Comparison of ENCODE assay signal across 8 mouse cellular contexts in genomic region chr6:128838342-128839265, GRCm38 (mm10). TPM values are rescaled to one million over a fixed set of nuclear protein-coding genes. Genes with fewer than 3 reads are reported as not detected.
A peak's percentile ranks its signal among the peaks of the same experiment; 100 is the strongest.
DNase-seq lines count a peak whose midpoint lies in the region; ATAC-seq lines count a peak whose summit lies in the region.

No protein-coding gene starts in this region.

- peak; percentile 70 for ATAC-seq in hindbrain, embryonic 16.5 days

- no peaks in the 10 kb centered on the region for H3K36me3 ChIP-seq in hindbrain, embryonic 16.5 days (ENCODE audit: control insufficient read depth, insufficient read depth, low read length)

- H3K27ac ChIP-seq in hindbrain, embryonic 16.5 days (ENCODE audit: low read depth, low read length), result peak overlapping the region; percentile 87

- peak overlapping the region; percentile 85 for H3K4me2 ChIP-seq in hindbrain, embryonic 16.5 days (ENCODE audit: low read length)

- peak; percentile 92 for DNase-seq in ZHBTc4 (ENCODE audit: low read depth, low spot score)
- DNase-seq in cerebellum, postnatal 36 days, result peak; percentile 77 to 86
- DNase-seq in frontal cortex, postnatal 36 days (ENCODE audit: low spot score in 2 of 2), result peak; percentile 95 to 96
- peak; percentile 85 to 89 for DNase-seq in left cerebral cortex, adult 18-20 months (ENCODE audit: low spot score in 2 of 2)
- peak; percentile 92 to 93 for DNase-seq in lung, postnatal 4 days
- DNase-seq in right cerebral cortex, adult 18-20 months, result peak; percentile 90
- DNase-seq in urinary bladder, adult 2 months (ENCODE audit: low spot score), result peak; percentile 91

- peaks cover 8% of the 10 kb centered on the region; the same call in 1 of the 2 replicates for H3K4me1 ChIP-seq in hindbrain, embryonic 16.5 days (ENCODE audit: control insufficient read depth, insufficient read depth, low read depth, low read length)

- H3K27me3 ChIP-seq in hindbrain, embryonic 16.5 days (replicated peaks; ENCODE audit: control insufficient read depth, insufficient read depth, low read length), result no peaks in the 10 kb centered on the region

- H3K4me3 ChIP-seq in hindbrain, embryonic 16.5 days (ENCODE audit: low read length), result peak overlapping the region; percentile 62

- H3K9ac ChIP-seq in hindbrain, embryonic 16.5 days (ENCODE audit: low read depth, low read length), result peak overlapping the region; percentile 74

- under 1% methylated on average over 49 of the region's 49 CpGs for WGBS in hindbrain, embryonic 16.5 days

- no peaks in the 10 kb centered on the region for H3K9me3 ChIP-seq in hindbrain, embryonic 16.5 days (ENCODE audit: control insufficient read depth, low read length)

RNA-seq across cellular contexts. Expression of gene Klrb1b, which starts 12.5 kb away (rescaled TPM):
- not detected in 2 replicates for polyA plus RNA-seq in hindbrain, embryonic 16.5 days (2015; fragmentation: Nextera tagmentation; extraction: Ambion mirVana)
- total RNA-seq in left cerebral cortex, adult 18-20 months (2021), result not detected
- 0.92 and 0.93 TPM in 2 replicates for polyA plus RNA-seq in urinary bladder, adult 2 months (2012; rRNA removed)

RNA-seq across cellular contexts. Expression of gene Gm44511, which starts 12.5 kb away (rescaled TPM):
- not detected in 2 replicates for polyA plus RNA-seq in hindbrain, embryonic 16.5 days (2015; fragmentation: Nextera tagmentation; extraction: Ambion mirVana)
- not detected for total RNA-seq in left cerebral cortex, adult 18-20 months (2021)
- polyA plus RNA-seq in urinary bladder, adult 2 months (2012; rRNA removed), result 0.23 and 0.43 TPM in 2 replicates

RNA-seq across cellular contexts. Expression of gene Clec2i, which starts 48.8 kb away (rescaled TPM):
- not detected in 2 replicates for polyA plus RNA-seq in hindbrain, embryonic 16.5 days (2015; fragmentation: Nextera tagmentation; extraction: Ambion mirVana)
- total RNA-seq in left cerebral cortex, adult 18-20 months (2021), result not detected
- polyA plus RNA-seq in urinary bladder, adult 2 months (2012; rRNA removed), result 0.86 and 1.0 TPM in 2 replicates

RNA-seq across cellular contexts. Expression of gene Klrb1c, which starts 49.6 kb away (rescaled TPM):
- 0.11 and 0.15 TPM in 2 replicates for polyA plus RNA-seq in hindbrain, embryonic 16.5 days (2015; fragmentation: Nextera tagmentation; extraction: Ambion mirVana)
- not detected for total RNA-seq in left cerebral cortex, adult 18-20 months (2021)
- 1.1 TPM in 2 replicates for polyA plus RNA-seq in urinary bladder, adult 2 months (2012; rRNA removed)

RNA-seq across cellular contexts. Expression of gene BC035044, which starts 52.3 kb away (rescaled TPM):
- 0.49 and 0.72 TPM in 2 replicates for polyA plus RNA-seq in hindbrain, embryonic 16.5 days (2015; fragmentation: Nextera tagmentation; extraction: Ambion mirVana)
- total RNA-seq in left cerebral cortex, adult 18-20 months (2021), result 1 to 10 TPM; 1.1 to 1.9 TPM
- polyA plus RNA-seq in urinary bladder, adult 2 months (2012; rRNA removed), result 3.2 and 3.4 TPM in 2 replicates

Comparison
In these comparisons a context has a peak if more than half of its experiments do, and no peak if none do; other contexts are left out.
1. Peak in every context shown above with its lines: DNase-seq, ATAC-seq, H3K4me3 ChIP-seq and H3K27ac ChIP-seq.